Mouse (Mus musculus): ENCODE results near the gene Tex14. TPM values are rescaled to one million over a fixed set of nuclear protein-coding genes. Genes with fewer than 3 reads are reported as not detected.

Gene Tex14
- polyA plus RNA-seq, 1 experiment, result 0.48 TPM

DNA sequence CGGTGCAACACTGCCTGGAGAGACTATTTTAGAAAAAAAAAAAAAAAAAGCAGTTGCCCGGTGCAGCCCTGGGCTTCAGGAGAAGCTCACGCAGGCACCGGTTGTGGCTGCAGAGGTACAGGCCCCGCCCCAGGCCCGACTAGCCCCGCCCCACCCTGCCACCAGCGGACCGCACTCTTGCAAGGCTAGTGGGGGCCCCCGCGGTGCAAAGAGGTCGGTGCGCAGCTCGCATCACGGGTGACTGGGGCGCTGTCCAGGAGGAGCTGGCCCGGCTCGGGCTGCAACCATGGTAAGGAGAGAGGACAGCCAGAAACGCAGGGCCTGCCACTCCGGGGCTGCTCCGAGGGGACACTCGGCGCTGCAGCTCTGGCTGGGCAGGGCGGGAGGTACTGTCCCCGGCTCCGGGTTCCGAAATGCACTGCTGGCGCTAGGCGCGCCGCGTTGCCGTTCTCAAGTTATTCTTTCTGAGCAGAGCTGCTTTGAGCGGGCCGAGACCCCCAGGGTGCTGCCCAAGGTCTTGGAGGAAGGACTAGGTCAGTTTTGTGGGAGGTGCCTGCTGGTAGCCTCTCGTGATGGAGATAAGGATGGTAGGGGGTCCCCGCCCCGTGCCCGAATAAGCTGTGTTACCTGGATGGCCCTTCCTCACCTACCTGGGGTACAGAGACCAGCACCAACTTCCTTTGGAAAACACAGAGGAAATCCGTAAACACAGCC is 173.5 kb downstream of the Tex14 start:
- TF ChIP-seq CTCF (IDR thresholded peaks at IDR 0.05; ENCODE audit: extremely low read depth, insufficient read depth, low read length) (no peak), POLR2A (IDR thresholded peaks at IDR 0.05; ENCODE audit: extremely low read depth, insufficient read depth, low read length) (no peak)

DNA sequence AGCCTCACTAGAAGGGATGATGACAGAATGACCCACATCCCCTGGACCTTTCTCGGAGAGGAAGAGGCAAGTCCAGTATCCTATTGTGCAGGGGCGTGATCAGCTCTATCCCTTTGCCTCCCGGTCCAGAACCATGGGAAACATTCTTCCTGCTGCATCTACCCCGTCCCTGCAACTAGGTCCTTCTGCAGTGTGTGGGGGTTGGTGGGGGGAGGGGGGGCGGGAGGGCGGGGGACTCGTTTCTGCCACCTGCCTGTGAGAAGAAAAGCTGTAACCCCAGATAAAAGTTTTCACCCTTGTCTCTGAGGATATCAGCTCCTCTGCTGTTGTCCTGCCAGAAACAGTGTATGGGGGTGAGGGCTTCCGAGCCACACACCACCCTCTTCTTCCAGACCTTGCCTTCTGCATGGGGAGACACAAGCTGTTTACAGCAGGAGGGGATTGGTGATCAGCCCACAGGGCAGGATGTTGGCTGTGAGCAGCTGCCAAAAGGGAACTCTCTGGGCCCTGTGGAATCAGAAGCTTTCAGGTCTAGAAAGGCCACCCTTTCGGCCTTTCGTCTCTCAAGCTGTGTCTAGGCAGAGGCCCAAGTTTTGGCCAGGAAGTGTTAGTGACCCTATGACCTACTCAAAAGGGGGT is 174.2 kb downstream of the Tex14 start:
- peak overlapping the region; percentile 97 for H3K27ac ChIP-seq (ENCODE audit: insufficient read depth, low read length)
- peaks cover 4% of the 10 kb centered on the region for H3K4me1 ChIP-seq (ENCODE audit: control insufficient read depth, insufficient read depth, low read length)
- peak overlapping the region; percentile 78 for H3K4me3 ChIP-seq (ENCODE audit: insufficient read depth, low read length)
- TF ChIP-seq CTCF (IDR thresholded peaks at IDR 0.05; ENCODE audit: extremely low read depth, insufficient read depth, low read length), result no peak
- TF ChIP-seq POLR2A (IDR thresholded peaks at IDR 0.05; ENCODE audit: extremely low read depth, insufficient read depth, low read length), result no peak

More for the DNA sequence above, 173.5 kb downstream of the Tex14 start:
- peak overlapping the region; percentile 97 for H3K27ac ChIP-seq (ENCODE audit: insufficient read depth, low read length)
- H3K4me3 ChIP-seq (ENCODE audit: insufficient read depth, low read length), result peak overlapping the region; percentile 78
- peaks cover 4% of the 10 kb centered on the region for H3K4me1 ChIP-seq (ENCODE audit: control insufficient read depth, insufficient read depth, low read length)

DNA sequence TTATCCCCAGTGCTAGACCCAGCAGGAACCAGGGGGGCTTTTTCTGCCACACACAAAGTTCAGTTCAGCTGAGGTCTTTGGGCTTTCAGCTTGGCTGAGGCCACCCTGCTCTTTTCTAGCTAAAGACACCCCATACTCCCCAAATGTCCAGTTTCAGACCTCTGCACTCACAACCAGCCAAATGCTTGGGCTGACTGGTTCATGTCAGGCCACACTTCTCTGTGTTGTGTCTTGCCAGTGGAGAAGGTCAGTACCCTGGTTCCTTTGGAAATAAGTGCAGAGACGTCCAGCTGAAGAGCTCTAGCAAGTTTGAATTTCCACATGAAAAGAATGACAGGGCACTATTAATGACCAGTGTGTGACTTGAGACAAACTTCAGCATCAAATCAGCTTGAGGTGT is 174.8 kb downstream of the Tex14 start:
- peaks cover 4% of the 10 kb centered on the region for H3K4me1 ChIP-seq (ENCODE audit: control insufficient read depth, insufficient read depth, low read length)
- H3K27ac ChIP-seq (ENCODE audit: insufficient read depth, low read length), result peak overlapping the region; percentile 40; the same call in 1 of the 2 replicates
- peak overlapping the region; percentile 24; the same call in 1 of the 2 replicates for H3K4me3 ChIP-seq (ENCODE audit: insufficient read depth, low read length)
- TF ChIP-seq POLR2A (IDR thresholded peaks at IDR 0.05; ENCODE audit: extremely low read depth, insufficient read depth, low read length) (no peak), CTCF (IDR thresholded peaks at IDR 0.05; ENCODE audit: extremely low read depth, insufficient read depth, low read length) (no peak)

DNA sequence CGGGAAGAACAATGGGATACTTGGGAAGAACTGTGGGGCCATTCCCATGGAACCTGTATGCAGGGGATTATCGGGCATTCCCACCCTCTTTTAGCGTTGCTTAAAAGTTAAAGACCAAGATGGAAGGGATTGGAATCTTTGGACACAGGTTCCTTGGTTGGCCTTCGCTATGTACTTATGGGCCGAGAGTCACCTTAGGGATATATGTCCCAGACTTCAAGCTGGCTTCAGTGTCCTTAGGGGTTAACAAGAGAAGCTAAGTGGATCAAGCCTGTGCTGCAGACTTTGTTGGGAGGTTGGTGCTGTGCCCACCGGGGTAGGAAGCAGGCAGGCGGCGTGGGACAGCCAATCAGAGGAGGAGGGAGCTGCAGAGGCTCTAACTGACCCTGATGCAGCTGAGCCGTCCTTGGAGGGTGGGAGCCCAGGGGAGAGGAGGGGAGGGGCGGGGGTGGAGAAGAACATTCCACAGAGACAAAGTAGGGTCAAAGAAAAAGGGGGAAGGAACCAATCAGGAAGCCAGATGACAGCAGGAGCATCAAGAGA is 175.7 kb downstream of the Tex14 start:
- peak overlapping the region; percentile 89 for H3K27ac ChIP-seq (ENCODE audit: insufficient read depth, low read length)
- TF ChIP-seq POLR2A (IDR thresholded peaks at IDR 0.05; ENCODE audit: extremely low read depth, insufficient read depth, low read length) (no peak), CTCF (IDR thresholded peaks at IDR 0.05; ENCODE audit: extremely low read depth, insufficient read depth, low read length) (no peak)

DNA sequence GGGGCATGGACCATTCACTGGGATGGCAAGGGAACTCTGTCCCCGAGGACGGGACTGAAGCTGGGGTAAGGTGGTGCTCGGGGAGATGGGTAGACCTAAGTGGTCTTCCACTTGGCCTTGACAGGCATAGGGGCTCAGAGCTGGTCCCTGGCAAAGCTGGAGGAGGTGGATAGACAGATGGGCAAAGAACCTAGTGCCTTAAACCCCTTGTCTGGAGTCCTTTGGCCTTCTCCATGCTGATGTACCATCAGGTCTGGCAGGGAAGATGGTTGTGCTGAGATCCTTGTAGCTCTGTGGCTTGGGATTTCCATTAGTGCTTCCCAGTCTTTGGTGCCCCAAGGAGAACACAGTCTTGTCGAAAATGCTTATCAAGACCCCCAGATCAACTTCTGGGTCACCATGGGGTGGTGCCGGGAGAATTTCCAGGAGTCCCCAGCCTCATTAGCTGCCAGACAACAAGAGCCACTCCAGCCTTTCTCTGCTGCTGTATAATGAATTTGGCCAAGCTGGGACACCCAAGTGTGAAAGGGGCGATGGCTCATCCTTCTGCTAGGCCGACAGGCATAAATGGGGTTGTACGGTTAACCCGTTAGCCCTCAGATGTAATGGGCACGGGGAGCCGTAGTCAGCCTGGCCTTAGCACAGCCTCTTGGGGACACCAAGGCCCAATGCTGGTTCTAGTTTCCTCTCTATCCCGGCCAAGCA is 176.4 kb downstream of the Tex14 start:
- H3K4me3 ChIP-seq (ENCODE audit: insufficient read depth, low read length), result peak overlapping the region; percentile 24
- TF ChIP-seq POLR2A (IDR thresholded peaks at IDR 0.05; ENCODE audit: extremely low read depth, insufficient read depth, low read length) (no peak), CTCF (IDR thresholded peaks at IDR 0.05; ENCODE audit: extremely low read depth, insufficient read depth, low read length) (no peak)
- H3K27ac ChIP-seq (ENCODE audit: insufficient read depth, low read length), result peak overlapping the region; percentile 84
- peaks cover 4% of the 10 kb centered on the region for H3K4me1 ChIP-seq (ENCODE audit: control insufficient read depth, insufficient read depth, low read length)

More for the DNA sequence above, 175.7 kb downstream of the Tex14 start:
- Histone ChIP-seq H3K4me1 (ENCODE audit: control insufficient read depth, insufficient read depth, low read length) (peaks cover 4% of the 10 kb centered on the region), H3K4me3 (ENCODE audit: insufficient read depth, low read length) (peak overlapping the region; percentile 24)

DNA sequence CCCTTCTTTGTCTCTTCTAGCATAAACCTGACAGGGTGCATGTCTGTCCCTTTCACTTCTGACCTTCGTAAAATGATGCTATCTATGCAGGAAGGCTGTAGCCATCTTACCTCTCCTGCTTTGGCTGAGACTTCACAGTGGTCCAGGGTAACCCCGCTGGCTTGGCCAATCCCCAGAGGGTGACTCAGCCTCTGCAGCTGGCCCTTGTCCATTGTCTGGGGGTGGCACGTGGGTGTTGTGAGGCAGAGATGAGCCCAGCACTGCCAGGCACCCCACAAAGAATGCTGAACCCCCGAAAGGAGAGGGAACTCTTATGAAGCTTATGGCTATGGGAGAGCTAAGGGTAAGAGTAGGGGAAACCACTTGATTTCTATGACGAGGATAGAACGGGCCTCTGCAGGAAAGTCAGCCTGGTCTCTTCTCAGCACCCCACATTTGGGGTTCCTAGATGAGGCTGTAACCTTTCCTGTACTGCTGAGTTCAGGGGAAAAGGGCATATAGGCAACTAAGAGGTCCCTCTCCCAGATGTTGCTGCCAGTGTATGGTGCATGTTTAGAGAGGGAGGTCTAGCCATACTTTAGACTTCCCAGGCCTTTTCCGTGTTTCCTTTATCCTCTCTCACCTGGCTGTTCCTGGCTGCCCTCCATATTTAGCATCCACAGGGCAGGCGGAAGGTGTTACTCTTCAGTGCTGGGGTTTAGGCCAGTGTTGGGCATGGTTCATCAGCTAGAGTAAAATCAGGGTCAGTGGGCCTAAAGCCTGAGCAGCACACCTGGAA is 177.3 kb downstream of the Tex14 start:
- TF ChIP-seq CTCF (IDR thresholded peaks at IDR 0.05; ENCODE audit: extremely low read depth, insufficient read depth, low read length), result no peak
- TF ChIP-seq POLR2A (IDR thresholded peaks at IDR 0.05; ENCODE audit: extremely low read depth, insufficient read depth, low read length), result 0 out of 2 replicates have a peak, but pooled peaks have one; percentile 29
- peak overlapping the region; percentile 93 for H3K27ac ChIP-seq (ENCODE audit: insufficient read depth, low read length)
- H3K4me3 ChIP-seq (ENCODE audit: insufficient read depth, low read length), result peak overlapping the region; percentile 24
- H3K4me1 ChIP-seq (ENCODE audit: control insufficient read depth, insufficient read depth, low read length), result peaks cover 4% of the 10 kb centered on the region

DNA sequence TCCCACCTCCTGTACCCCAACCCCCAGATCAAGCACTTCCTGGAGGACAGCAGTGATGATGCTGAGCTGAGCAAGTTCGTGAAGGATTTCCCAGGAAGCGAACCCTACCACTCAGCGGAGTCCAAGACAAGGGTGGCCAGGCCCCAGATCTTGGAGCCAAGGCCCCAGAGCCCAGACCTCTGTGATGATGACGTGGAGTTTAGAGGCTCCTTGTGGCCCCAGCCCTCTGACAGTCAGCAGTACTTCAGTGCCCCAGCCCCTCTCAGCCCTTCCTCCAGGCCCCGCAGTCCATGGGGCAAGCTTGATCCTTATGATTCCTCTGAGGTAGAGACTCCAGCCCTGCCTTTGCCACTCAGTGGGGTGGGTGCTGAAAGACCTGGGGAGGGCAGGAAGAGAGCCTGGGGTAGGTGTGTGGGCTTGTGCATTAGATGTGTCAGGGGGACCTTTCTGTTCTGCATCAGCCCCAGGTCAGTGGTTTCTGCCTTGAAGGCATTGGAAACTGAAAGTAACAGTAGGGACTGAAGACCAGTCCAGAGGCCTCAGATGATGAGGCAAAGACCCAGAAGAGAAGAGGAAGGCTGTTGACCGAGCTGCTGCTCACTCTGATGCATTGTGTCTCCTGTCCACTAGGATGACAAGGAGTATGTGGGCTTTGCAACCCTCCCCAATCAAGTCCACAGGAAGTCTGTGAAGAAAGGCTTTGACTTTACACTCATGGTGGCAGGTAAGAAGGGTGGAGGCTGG is 178.6 kb downstream of the Tex14 start:
- H3K4me1 ChIP-seq (ENCODE audit: control insufficient read depth, insufficient read depth, low read length), result no peaks in the 10 kb centered on the region
- no peak for TF ChIP-seq CTCF (IDR thresholded peaks at IDR 0.05; ENCODE audit: extremely low read depth, insufficient read depth, low read length)
- no peak for TF ChIP-seq POLR2A (IDR thresholded peaks at IDR 0.05; ENCODE audit: extremely low read depth, insufficient read depth, low read length)
- no peak overlapping the region; the same call in 1 of the 2 replicates for H3K4me3 ChIP-seq (ENCODE audit: insufficient read depth, low read length)
- peak overlapping the region; percentile 87 for H3K27ac ChIP-seq (ENCODE audit: insufficient read depth, low read length)

All from cortical plate, adult 2 months (tissue).